Mouse (Mus musculus): Measurements from ENCODE around the gene Tbck.

GRCm38 (mm10) chr3:132713913-132714312 is 30.0 kb downstream of the Tbck start:
- TF ChIP-seq CTCF (IDR thresholded peaks at IDR 0.05; ENCODE audit: low read depth) (no peak), EP300 (optimal IDR thresholded peaks at IDR 0.05) (no peak)
